Mouse (Mus musculus) kidney, postnatal 0 days (tissue): ENCODE measurements at regions not wholly inside any gene's neighbourhood (a gene's known extent, or its start where the extent isn't known, plus 50 kb on each side); places are given as distances from the start of the nearest gene placed in this dataset.
A peak's percentile ranks its signal among the peaks of the same experiment; 100 is the strongest.

Experiments
- ATAC-seq: fragments of 200-750 bp; cut with Nextera tagmentation; replicated peaks from 2 replicates; pipeline ENCODE4 v1.8.0; 2017; ENCODE audit warnings: low read depth, moderate number of reproducible peaks, moderate TSS enrichment, moderate library complexity; ENCODE audit not compliant: low FRiP score
- DNase-seq: peaks from one replicate; pipeline ENCODE4 v3.0.0-alpha.2; 2016; ENCODE audit warnings: low spot score
- H3K27ac ChIP-seq: fragments of 300-500 bp; sonication (generic); 2 replicates; pipeline ENCODE4 v1.5.1; 2014; ENCODE audit warnings: mild to moderate bottlenecking
- H3K27me3 ChIP-seq: fragments of 300-500 bp; sonication (generic); 2 replicates; pipeline ENCODE4 v1.6.1; 2014; ENCODE audit warnings: low read length, mixed read lengths; ENCODE audit not compliant: insufficient read depth
- H3K36me3 ChIP-seq: fragments of 300-500 bp; sonication (generic); 2 replicates; pipeline ENCODE4 v1.6.1; 2014; ENCODE audit warnings: low read length, mixed read lengths; ENCODE audit not compliant: insufficient read depth
- H3K4me1 ChIP-seq: fragments of 300-500 bp; sonication (generic); replicated peaks from 2 replicates; pipeline ENCODE4 v1.6.1; 2014; ENCODE audit warnings: antibody characterized with exemption, low read length, mixed read lengths; ENCODE audit not compliant: insufficient read depth
- H3K4me2 ChIP-seq: fragments of 300-500 bp; sonication (generic); 2 replicates; pipeline ENCODE4 v1.6.1; 2014; ENCODE audit warnings: mild to moderate bottlenecking, low read length, moderate library complexity, mixed read lengths
- H3K4me3 ChIP-seq: fragments of 300-500 bp; sonication (generic); replicated peaks from 2 replicates; pipeline ENCODE4 v1.5.1; 2014; ENCODE audit warnings: low read depth, low read length
- H3K9ac ChIP-seq: fragments of 300-500 bp; sonication (generic); 2 replicates; pipeline ENCODE4 v1.6.1; 2014; ENCODE audit warnings: low read depth, low read length
- H3K9me3 ChIP-seq: fragments of 300-500 bp; sonication (generic); replicated peaks from 2 replicates; pipeline ENCODE4 v1.6.1; 2016; ENCODE audit warnings: low read length, inconsistent platforms, mixed read lengths
- CTCF ChIP-seq: IDR thresholded peaks from 2 replicates; pipeline ENCODE4 v1.5.1; 2016; ENCODE audit warnings: antibody characterized with exemption, low read depth, mild to moderate bottlenecking, moderate library complexity
- WGBS: fragments of 180-500 bp; shearing (Covaris S2); extraction: QIAGEN DNeasy Blood & Tissue Kit; methylation state at CpG from one replicate; pipeline ENCODE4 v1.1.7; 2014; 5-methylcytosine and 5-hydroxymethylcytosine counted together

DNA sequence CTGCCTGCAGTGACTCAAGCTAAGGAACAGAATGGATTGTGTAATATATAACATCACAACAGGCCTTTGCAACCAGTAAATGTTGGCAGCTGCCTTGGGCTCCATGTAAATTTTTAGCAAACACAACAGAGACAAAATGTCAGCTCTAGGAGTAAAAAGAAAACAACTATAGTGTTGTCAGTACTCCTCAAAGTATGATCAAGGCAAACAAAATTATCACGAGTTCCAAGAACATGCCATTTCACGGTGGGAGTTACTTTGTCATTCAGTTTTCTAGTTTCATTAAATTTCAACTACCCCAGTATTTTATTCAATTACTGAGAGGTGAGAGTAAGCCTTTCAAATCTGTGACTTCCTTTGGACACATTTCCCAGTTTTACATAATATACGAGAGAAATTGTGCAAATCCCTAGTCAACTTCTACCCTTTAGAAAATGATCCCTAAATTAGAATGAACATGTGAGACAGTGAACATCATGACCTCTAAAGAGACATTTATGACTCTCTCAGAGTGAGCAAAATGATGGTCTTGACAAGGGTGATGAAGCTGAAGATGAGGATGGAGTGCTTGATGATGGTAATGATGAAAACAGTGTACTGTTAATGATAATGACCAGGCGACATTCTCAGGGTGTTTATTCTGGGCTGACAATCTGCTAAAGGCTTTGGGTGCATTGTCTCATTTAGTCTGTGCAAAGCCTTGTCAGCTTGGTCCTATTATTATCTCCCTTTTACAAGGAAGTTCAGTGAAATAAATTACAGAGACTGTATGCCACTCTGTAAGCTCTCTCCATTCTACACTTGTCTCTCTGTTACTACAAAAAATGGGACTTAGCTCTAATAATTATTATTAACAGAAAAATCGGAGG, 209.7 kb upstream of the Etaa1 start:
- Histone ChIP-seq H3K4me2 (no peak overlapping the region), H3K9me3 (no peaks in the 10 kb centered on the region), H3K36me3 (no peaks in the 10 kb centered on the region), H3K9ac (no peak overlapping the region), H3K27me3 (no peaks in the 10 kb centered on the region), H3K4me3 (no peak overlapping the region), H3K27ac (no peak overlapping the region), H3K4me1 (no peaks in the 10 kb centered on the region)
- WGBS: 73% methylated on average over 5 of the region's 5 CpGs
- no peak for TF ChIP-seq CTCF
- no peak for DNase-seq
- ATAC-seq: no peak

DNA sequence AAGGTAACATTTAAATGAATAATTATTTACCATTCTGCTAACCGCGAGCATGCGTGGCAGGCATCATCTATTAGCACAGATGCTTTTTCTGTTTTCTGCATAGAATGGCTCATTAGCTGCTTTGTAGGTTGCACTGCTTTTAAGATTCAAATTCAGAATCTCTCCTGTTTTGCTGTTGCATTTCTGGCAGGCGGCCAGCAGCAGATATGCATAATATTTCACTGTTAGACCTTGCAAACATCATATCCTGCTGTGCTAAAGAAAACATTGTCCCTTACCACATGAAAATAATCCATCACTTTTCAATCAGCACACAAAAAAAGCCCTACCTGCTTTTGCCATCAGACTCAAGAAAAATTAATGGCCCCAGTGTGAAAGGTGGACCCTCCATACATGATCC, 202.8 kb upstream of the Etaa1 start:
- 70% methylated on average over 4 of the region's 4 CpGs for WGBS
- Histone ChIP-seq H3K27me3 (no peaks in the 10 kb centered on the region), H3K36me3 (no peaks in the 10 kb centered on the region), H3K9ac (no peak overlapping the region), H3K4me3 (no peak overlapping the region), H3K4me1 (no peaks in the 10 kb centered on the region), H3K4me2 (no peak overlapping the region), H3K9me3 (no peaks in the 10 kb centered on the region), H3K27ac (no peak overlapping the region)
- ATAC-seq (no peak), DNase-seq (no peak)
- TF ChIP-seq CTCF: no peak

DNA sequence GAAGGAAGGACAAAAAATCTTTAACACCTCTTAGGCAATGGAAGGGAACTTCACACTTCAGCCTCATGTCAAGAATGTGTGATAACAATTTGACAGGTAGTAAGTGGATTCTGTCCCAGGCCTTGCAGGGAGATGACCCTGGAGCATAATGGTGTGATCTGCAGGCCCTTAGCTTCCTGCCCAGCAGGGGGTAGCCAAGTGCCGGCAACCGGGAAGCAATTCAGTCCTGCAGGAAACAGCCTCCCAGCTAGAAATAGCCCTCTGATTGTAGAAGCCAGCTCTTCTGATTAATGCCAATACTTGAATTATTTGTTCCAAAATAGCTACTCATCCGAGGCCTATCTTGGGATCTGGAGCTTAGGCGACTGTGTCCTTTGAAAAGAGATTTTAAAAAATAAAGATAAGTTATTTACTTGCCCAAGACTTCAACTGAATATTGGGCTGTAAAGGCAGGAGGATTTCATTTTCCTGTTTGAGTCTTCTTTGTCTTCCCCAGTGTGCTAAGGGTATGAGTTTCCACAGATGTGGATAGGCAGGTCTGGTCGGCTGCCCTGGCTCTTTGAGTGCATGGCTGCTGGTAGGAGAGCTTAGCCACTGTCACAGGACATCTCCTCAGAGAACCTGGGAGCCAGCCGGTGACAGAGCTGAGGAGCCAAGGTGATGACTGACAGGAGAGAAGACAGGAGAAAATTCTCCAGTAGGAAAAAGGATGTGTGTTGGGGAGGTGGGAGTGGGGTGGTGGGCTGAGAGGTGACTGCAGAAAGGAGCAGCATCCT, 198.3 kb upstream of the Etaa1 start:
- peak; percentile 84 for TF ChIP-seq CTCF
- no peak overlapping the region for H3K9ac ChIP-seq
- 20% methylated on average over 6 of the region's 6 CpGs for WGBS

DNA sequence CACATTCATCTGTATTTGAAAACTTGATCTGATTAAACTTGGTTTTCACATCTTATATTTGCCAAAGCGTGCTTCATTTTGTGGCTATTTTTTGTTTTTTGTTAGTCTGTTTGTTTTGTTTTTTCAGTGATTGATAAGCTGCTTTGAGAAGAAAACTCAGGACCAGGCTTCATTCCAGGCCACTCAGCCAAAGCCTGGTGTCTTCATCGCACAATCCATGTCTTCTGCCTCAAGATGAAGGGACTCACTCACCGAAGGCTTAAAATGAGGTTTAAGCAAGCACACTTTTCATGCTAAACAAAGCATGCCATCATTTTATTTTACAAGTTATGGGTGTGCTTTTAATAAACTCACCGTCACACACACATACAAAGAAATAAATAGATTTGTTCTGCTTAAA, 197.7 kb upstream of the Etaa1 start:
- TF ChIP-seq CTCF: no peak
- no peak for ATAC-seq
- Histone ChIP-seq H3K4me3 (no peak overlapping the region), H3K36me3 (no peaks in the 10 kb centered on the region), H3K9me3 (no peaks in the 10 kb centered on the region), H3K4me1 (no peaks in the 10 kb centered on the region), H3K27me3 (no peaks in the 10 kb centered on the region), H3K27ac (no peak overlapping the region), H3K9ac (no peak overlapping the region), H3K4me2 (no peak overlapping the region)
- no peak for DNase-seq
- WGBS: 76% methylated on average over 4 of the region's 4 CpGs

More for the DNA sequence above, 198.3 kb upstream of the Etaa1 start:
- Histone ChIP-seq H3K27me3 (no peaks in the 10 kb centered on the region), H3K9me3 (no peaks in the 10 kb centered on the region), H3K4me1 (no peaks in the 10 kb centered on the region), H3K27ac (no peak overlapping the region), H3K36me3 (no peaks in the 10 kb centered on the region), H3K4me3 (no peak overlapping the region), H3K4me2 (no peak overlapping the region)
- peak; percentile 77 for ATAC-seq
- DNase-seq: peak; percentile 86

DNA sequence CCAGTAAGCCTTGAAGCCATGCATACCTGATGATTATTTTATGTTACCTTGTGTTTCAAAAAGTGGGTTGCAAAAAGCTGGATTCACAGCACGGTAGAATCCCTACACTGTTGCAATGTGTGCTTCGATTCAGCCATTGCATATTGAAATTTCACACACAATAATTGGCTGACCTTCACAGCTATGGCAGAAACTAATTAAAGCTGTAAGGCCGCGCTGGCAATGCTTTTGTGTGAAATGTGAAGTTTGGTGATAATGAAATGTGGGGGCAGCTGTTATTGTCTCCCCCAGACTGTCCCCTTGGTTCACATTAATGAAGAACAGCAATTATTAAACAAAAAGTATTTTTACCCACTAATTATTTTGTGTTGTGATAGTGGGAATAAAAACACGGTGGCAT, 173.8 kb upstream of the Etaa1 start:
- WGBS: 69% methylated on average over 5 of the region's 5 CpGs
- H3K9ac ChIP-seq: no peak overlapping the region
- H3K4me1 ChIP-seq: no peaks in the 10 kb centered on the region
- no peak overlapping the region for H3K4me3 ChIP-seq
- no peaks in the 10 kb centered on the region for H3K9me3 ChIP-seq
- ATAC-seq (no peak), DNase-seq (no peak)
- no peak overlapping the region for H3K4me2 ChIP-seq
- no peaks in the 10 kb centered on the region for H3K27me3 ChIP-seq
- no peak for TF ChIP-seq CTCF
- no peak overlapping the region for H3K27ac ChIP-seq
- H3K36me3 ChIP-seq: no peaks in the 10 kb centered on the region

DNA sequence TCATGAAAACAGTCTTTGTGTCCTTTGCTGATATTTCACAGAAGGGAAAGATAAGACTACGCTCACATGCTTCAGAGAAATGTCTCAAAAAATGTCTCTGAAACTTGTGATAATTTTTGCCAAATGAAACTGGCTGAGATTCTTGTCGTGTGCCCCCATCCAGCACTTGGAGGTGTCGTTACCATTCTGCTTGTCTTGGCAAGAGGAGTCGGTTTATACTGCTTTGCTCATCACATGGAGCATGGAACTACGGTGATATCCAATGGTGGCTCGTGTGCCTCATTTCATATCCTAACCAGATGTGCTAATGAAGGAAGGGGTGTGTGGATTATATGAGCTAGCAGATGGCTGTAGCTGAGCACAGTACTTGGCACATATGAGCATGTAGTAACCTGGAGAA, 169.4 kb upstream of the Etaa1 start:
- Histone ChIP-seq H3K27me3 (no peaks in the 10 kb centered on the region), H3K9me3 (no peaks in the 10 kb centered on the region), H3K4me1 (no peaks in the 10 kb centered on the region), H3K27ac (no peak overlapping the region), H3K9ac (no peak overlapping the region), H3K36me3 (no peaks in the 10 kb centered on the region), H3K4me2 (no peak overlapping the region), H3K4me3 (no peak overlapping the region)
- no peak for TF ChIP-seq CTCF
- ATAC-seq (no peak), DNase-seq (no peak)
- WGBS: 79% methylated on average over 6 of the region's 6 CpGs
